Mouse (Mus musculus): ENCODE data around the gene Lst1. TPM values are rescaled to one million over a fixed set of nuclear protein-coding genes. Genes with fewer than 3 reads are reported as not detected.
A peak's percentile ranks its signal among the peaks of the same experiment; 100 is the strongest.

Lst1 gene
- polyA plus RNA-seq, 1 experiment from 2014 or later = 13.1 TPM

DNA sequence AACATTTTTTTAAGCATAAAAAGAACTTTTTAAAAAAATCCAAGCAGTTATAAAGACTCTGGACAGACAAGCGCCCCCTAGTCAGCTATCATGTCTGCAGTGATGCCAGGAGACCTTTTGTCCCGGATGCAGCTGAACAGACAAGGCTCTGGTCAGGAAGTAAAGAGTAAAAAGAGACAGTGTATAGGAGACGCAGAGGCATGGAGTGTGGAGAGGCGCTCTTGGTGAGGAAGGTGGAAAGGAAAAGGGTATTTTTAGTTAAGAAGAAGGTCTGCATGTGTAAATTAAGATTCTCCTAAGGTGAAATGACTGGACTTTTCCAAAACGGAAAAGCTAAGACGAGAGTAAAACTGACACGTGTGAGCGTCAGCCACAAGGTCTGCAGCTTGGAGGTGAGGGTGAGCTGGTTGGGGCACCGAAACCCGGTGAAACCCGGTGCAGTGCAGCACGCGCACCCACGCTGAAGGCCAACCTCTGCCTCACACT is 38.4 kb upstream of the Lst1 start:
- no peak overlapping the region for H3K4me2 ChIP-seq

DNA sequence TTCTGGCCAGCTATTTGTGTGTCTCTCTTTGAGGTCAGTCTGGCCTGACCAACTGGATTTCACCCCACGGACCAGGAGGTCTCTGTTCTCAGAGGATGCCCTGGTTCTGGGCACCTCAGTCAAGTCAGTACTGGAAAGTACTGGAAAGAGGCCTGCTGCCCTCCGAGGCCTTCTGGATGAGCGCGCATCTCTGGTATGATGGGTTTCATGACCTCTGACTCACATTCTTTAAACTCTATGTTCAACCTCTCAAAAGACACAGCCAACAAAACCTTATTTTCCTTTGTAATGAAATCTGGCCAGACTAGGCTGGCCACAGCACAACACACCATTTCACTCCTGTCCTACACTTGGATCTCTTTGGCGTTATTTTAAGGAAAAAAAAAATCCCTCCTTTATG is 37.2 kb upstream of the Lst1 start:
- no peaks in the 10 kb centered on the region for H3K27me3 ChIP-seq
- H3K4me2 ChIP-seq = no peak overlapping the region
- H3K9me3 ChIP-seq = no peaks in the 10 kb centered on the region
- 0 out of 2 replicates have a peak, but pooled peaks cover under 1% of the 10 kb centered on the region for H3K4me1 ChIP-seq
- no peak for ATAC-seq (ENCODE audit: insufficient number of reproducible peaks, insufficient read depth, low FRiP score, low TSS enrichment, low read depth)
- no peak overlapping the region for H3K27ac ChIP-seq
- H3K4me3 ChIP-seq = no peak overlapping the region
- WGBS = 93% methylated on average over 5 of the region's 5 CpGs
- no peak overlapping the region for H3K9ac ChIP-seq
- H3K36me3 ChIP-seq = peaks cover 60% of the 10 kb centered on the region

More for the DNA sequence above, 38.4 kb upstream of the Lst1 start:
- whole genome bisulfite sequencing = 86% methylated on average over 14 of the region's 14 CpGs
- Histone ChIP-seq H3K4me1 (no peaks in the 10 kb centered on the region), H3K27me3 (no peaks in the 10 kb centered on the region), H3K4me3 (no peak overlapping the region), H3K9me3 (no peaks in the 10 kb centered on the region), H3K36me3 (peaks cover 63% of the 10 kb centered on the region), H3K9ac (no peak overlapping the region), H3K27ac (0 out of 2 replicates have a peak overlapping the region, but pooled peaks have one; percentile 33)
- no peak for ATAC-seq (ENCODE audit: insufficient number of reproducible peaks, insufficient read depth, low FRiP score, low TSS enrichment, low read depth)

DNA sequence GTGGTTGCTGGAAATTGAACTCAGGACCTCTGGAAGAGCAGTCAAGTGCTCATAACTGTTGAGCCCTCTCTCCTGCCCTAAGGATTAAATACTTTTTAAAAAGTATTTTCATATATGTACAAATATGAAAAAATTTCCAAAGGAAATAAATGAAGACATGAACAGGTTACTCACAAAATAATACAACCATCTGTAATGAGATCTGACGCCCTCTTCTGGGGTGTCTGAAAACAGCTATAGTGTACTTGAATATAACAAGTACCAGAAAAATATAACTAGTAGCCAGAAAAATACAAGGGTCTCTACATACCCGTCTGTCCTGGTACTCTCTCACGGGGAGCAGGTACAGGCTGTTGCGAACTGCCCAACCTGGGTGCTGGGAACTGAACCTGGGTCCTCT is 36.4 kb upstream of the Lst1 start:
- H3K4me2 ChIP-seq = no peak overlapping the region
- H3K27me3 ChIP-seq = no peaks in the 10 kb centered on the region
- H3K4me3 ChIP-seq = no peak overlapping the region
- H3K36me3 ChIP-seq = peaks cover 61% of the 10 kb centered on the region
- no peak overlapping the region for H3K9ac ChIP-seq
- H3K9me3 ChIP-seq = no peaks in the 10 kb centered on the region
- H3K27ac ChIP-seq = no peak overlapping the region
- WGBS = 93% methylated on average over 4 of the region's 4 CpGs
- no peak for ATAC-seq (ENCODE audit: insufficient number of reproducible peaks, insufficient read depth, low FRiP score, low TSS enrichment, low read depth)
- H3K4me1 ChIP-seq = 0 out of 2 replicates have a peak, but pooled peaks cover 3% of the 10 kb centered on the region

DNA sequence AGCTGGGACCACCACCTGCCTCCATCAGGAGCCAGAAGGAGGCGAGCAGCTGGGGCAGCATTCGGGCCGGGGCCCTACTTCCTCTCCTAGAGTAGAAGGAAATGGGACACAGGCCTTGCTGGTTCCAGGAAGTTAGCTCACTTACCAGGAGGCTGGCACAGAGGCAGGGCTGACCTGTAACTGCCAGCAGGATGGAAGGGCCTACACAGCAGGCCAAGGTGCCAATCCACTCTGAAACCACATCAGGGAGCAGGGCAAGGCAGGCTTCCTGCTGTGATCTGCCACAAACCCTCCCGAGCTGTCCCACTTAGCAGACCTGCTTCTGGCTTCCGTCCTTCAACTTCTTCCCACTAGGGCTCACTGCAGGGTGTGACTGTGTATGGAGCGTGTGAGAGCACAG is 34.1 kb upstream of the Lst1 start:
- Histone ChIP-seq H3K36me3 (peaks cover 48% of the 10 kb centered on the region), H3K27me3 (no peaks in the 10 kb centered on the region), H3K4me2 (no peak overlapping the region), H3K4me1 (0 out of 2 replicates have a peak, but pooled peaks cover 3% of the 10 kb centered on the region), H3K27ac (no peak overlapping the region), H3K9ac (no peak overlapping the region), H3K9me3 (no peaks in the 10 kb centered on the region), H3K4me3 (no peak overlapping the region)
- ATAC-seq (ENCODE audit: insufficient number of reproducible peaks, insufficient read depth, low FRiP score, low TSS enrichment, low read depth) = no peak
- 73% methylated on average over 6 of the region's 6 CpGs for WGBS

DNA sequence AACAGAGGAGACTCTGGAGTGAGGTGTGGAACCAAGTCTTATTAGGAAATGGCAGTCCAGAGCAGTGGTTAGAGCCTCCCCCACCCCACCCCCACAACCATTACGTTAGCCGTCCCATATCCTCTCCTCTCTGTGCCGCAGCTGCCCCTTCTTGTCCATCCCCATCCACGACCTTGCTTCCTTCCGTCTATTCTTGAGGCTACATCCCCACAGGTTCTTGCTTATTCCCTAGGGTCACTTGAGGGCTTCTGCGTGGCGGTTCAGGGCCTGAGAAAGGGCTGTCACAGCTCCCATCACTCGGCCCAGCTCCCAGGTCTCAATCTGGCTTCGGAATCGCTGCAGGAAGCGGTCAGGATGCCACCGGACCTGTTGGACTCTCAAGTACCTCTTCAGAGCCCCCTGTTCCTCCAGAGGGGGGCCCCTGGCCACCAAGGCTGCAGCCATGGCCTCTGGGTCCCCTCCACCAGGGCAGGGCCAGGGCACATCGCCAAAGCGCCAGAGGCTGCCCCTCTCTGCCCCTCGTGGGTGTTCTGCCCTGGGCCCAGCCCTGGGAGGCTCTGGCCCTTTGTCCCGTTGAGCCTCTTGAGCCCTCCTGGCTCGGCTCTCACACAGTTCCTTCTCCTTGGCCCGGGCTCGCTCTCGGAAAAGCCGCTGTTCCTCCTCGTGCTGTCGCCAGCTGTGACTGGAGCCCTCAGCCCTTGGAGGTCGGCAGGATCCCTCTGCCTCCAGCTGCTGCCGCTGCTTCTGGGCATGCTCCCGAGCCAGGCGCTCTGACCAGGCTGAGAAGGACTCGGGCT is 32.1 kb upstream of the Lst1 start, which contains the start of gene Gm16181:
Gm16181 (plus strand) TSS at position 679 of the 797 bp plus-strand sequence.
- 84% methylated on average over 28 of the region's 28 CpGs for WGBS
- Histone ChIP-seq H3K4me1 (0 out of 2 replicates have a peak, but pooled peaks cover 3% of the 10 kb centered on the region), H3K27ac (no peak within 1 kb of the TSS), H3K9me3 (no peaks in the 10 kb centered on the region), H3K9ac (no peak within 1 kb of the TSS), H3K4me3 (no peak within 1 kb of the TSS), H3K36me3 (peaks cover 41% of the 10 kb centered on the region), H3K27me3 (no peaks in the 10 kb centered on the region), H3K4me2 (no peak within 1 kb of the TSS)
- no peak for ATAC-seq (ENCODE audit: insufficient number of reproducible peaks, insufficient read depth, low FRiP score, low TSS enrichment, low read depth)

DNA sequence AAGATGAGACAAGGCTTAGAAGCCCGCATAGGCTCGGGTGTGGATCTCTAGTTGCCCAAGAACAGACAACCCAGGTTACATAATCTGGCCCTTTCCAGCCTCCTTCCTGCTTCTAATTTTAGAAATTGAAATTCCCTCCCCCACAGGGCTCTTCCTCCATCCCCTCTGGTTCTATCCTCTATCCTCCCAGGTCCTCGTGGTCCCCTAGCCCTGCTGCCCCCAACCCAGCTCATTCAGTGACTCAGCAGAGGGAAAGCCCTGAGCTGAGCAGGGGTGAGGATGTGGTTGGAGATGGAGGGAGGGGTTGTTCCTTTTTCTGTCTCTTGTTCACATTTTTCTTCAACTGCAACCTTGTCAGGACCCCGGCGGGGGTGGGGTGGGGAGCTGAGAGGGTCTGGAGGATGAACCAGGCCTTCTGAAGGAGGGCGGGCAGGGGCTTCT is 31.4 kb upstream of the Lst1 start:
- H3K27ac ChIP-seq = no peak overlapping the region

DNA sequence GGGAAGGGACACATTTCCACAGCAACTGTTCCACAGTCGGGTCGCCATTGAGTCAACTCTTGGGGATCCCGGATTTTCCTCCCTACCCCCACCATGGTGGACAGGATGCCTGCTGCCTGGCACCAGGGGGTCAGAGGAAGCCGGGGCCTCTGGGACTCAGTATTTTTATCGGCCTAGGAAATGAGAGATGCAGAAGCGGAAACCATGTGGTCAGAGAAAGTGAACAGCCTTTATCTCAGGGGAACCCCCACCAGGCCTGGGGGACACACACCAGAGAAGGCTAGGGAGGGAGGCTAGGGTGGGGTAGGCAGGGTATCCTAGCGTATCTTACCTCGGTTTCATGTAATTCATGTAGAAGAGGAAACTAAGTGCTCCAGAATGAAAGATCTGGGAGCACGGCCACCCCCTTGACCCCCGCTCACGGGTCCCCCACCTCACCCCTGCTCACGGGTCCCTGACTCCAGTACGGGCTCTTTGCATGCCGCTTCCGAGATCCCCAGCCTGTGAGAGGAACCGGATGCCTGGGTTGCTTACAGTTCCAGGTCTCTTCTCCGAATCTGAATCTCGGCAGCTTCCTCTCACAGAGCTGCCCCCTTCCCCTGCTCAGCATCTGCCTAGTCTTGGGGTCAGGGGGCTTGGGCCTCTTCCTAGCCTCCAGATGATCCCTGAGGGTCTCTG is 30.4 kb upstream of the Lst1 start:
- no peak overlapping the region for H3K4me3 ChIP-seq
- H3K36me3 ChIP-seq = peaks cover 35% of the 10 kb centered on the region
- no peak overlapping the region for H3K9ac ChIP-seq
- no peak overlapping the region for H3K4me2 ChIP-seq
- peaks cover 6% of the 10 kb centered on the region; the same call in 1 of the 2 replicates for H3K4me1 ChIP-seq
- 78% methylated on average over 18 of the region's 18 CpGs for WGBS
- H3K9me3 ChIP-seq = no peaks in the 10 kb centered on the region
- H3K27me3 ChIP-seq = no peaks in the 10 kb centered on the region
- no peak for ATAC-seq (ENCODE audit: insufficient number of reproducible peaks, insufficient read depth, low FRiP score, low TSS enrichment, low read depth)
- H3K27ac ChIP-seq = no peak overlapping the region

More for the DNA sequence above, 31.4 kb upstream of the Lst1 start:
- ATAC-seq (ENCODE audit: insufficient number of reproducible peaks, insufficient read depth, low FRiP score, low TSS enrichment, low read depth) = no peak
- Histone ChIP-seq H3K36me3 (peaks cover 35% of the 10 kb centered on the region), H3K27me3 (no peaks in the 10 kb centered on the region), H3K4me2 (no peak overlapping the region), H3K4me3 (no peak overlapping the region), H3K4me1 (peaks cover 4% of the 10 kb centered on the region; the same call in 1 of the 2 replicates), H3K9me3 (no peaks in the 10 kb centered on the region), H3K9ac (no peak overlapping the region)
- WGBS = 84% methylated on average over 6 of the region's 6 CpGs

DNA sequence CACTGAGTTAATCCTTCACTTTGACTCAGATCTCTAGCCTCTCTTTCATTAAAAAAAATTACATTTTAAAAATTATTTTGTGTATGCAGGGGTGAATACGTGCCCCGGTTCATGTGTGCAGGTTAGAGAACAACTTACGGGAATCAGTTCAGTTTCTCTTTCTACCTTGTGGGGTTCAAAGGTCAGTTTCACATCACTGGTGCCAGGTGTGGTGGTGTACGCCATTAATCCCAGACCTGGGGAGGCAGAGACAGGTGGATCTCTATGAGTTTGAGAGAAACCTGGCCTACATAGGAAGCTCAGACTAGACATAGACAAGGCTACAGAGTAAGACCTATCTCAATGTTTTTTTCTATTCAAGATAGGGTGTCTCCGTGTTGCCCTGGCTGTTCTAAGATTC is 24.8 kb upstream of the Lst1 start:
- Histone ChIP-seq H3K36me3 (no peaks in the 10 kb centered on the region), H3K27me3 (no peaks in the 10 kb centered on the region), H3K4me3 (no peak overlapping the region), H3K27ac (no peak overlapping the region), H3K4me2 (no peak overlapping the region), H3K4me1 (peaks cover 3% of the 10 kb centered on the region; the same call in 1 of the 2 replicates), H3K9me3 (no peaks in the 10 kb centered on the region), H3K9ac (no peak overlapping the region)
- 92% methylated on average over 5 of the region's 5 CpGs for WGBS
- no peak for ATAC-seq (ENCODE audit: insufficient number of reproducible peaks, insufficient read depth, low FRiP score, low TSS enrichment, low read depth)

DNA sequence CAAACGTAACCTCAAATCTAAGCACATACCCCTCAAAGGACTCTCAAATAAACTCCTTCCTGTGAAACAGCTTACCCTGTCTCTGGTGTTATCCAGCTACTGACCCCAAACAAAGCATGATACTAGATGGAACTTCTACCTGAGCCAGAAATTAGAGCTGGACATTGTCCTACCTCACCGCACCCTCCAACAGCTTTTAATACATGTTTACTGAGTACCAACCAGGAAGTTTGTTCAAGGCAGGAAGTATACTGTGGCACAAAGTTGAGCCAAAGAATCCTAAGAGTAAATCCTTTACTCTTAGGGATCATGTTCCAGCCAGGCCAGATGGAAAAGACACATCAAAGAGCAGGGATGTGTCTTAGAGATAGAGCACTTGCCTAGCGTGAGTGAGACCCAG is 22.4 kb upstream of the Lst1 start:
- Histone ChIP-seq H3K27ac (no peak overlapping the region), H3K9ac (no peak overlapping the region), H3K4me3 (no peak overlapping the region), H3K4me2 (no peak overlapping the region), H3K4me1 (peaks cover 3% of the 10 kb centered on the region; the same call in 1 of the 2 replicates), H3K36me3 (no peaks in the 10 kb centered on the region), H3K9me3 (no peaks in the 10 kb centered on the region), H3K27me3 (no peaks in the 10 kb centered on the region)
- ATAC-seq (ENCODE audit: insufficient number of reproducible peaks, insufficient read depth, low FRiP score, low TSS enrichment, low read depth) = no peak
- 68% methylated on average over 3 of the region's 3 CpGs for WGBS

DNA sequence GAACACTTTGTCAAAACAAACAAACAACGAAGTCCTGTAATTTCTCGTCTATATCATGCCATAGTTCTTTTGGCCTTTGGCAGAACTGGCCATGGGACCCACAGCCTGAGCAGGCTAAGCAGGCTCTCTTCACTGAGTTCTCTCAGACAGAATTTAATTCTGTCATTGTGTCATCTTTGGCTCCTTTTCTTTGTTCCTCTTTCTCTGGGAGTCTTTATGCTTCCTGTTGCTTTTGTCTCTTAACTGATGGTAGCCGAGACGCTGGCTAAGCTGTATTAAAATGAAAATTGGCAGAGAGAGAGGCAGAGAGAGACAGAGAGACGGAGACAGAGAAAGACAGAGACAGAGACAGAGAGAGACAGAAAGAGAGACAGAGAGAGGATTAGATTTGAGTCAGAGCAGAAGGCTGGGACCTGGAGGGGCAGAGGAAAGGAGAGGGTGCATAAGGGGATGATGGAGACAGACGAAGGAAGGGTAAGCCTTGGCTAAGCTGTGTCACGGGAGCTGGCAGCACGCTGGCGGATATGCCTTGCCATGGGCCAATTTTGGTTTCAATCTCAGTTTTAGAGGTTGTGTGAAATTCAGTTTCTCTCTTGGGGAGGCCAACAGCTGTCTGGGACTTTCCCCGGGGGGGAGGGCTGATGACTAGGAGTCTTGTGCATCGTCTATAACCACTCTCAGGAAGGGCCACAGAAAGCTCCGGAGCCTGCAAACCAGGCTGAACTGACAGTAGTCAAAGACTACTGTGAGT is 21.7 kb upstream of the Lst1 start:
- H3K4me1 ChIP-seq = peaks cover 3% of the 10 kb centered on the region; the same call in 1 of the 2 replicates
- H3K36me3 ChIP-seq = no peaks in the 10 kb centered on the region
- H3K27ac ChIP-seq = no peak overlapping the region
- H3K4me3 ChIP-seq = no peak overlapping the region
- H3K9me3 ChIP-seq = no peaks in the 10 kb centered on the region
- no peak overlapping the region for H3K9ac ChIP-seq
- 76% methylated on average over 12 of the region's 12 CpGs for WGBS
- peaks cover 6% of the 10 kb centered on the region for H3K27me3 ChIP-seq
- no peak for ATAC-seq (ENCODE audit: insufficient number of reproducible peaks, insufficient read depth, low FRiP score, low TSS enrichment, low read depth)
- no peak overlapping the region for H3K4me2 ChIP-seq

DNA sequence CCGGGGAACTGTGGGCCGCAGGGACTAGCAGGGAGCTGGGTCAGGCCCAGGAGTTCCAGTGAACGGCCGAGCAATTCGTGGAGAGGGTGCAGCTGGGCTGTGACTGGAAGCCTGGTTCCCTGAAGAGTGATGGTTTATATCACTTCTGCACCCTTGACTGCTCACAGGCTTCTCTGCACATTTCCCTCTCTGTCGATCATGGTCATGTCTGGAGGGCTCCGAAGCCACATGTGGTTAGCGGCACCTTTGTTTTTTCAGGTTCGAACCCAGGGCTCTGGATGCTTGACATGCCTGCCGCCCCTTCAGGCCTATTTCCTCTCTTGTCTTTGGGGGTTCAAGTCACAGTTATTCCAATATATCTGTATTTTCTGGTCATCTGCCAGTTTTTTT is 17.1 kb upstream of the Lst1 start:
- H3K36me3 ChIP-seq = no peaks in the 10 kb centered on the region
- H3K27ac ChIP-seq = no peak overlapping the region
- WGBS = 52% methylated on average over 10 of the region's 10 CpGs
- ATAC-seq (ENCODE audit: insufficient number of reproducible peaks, insufficient read depth, low FRiP score, low TSS enrichment, low read depth) = no peak
- H3K9me3 ChIP-seq = no peaks in the 10 kb centered on the region
- H3K4me3 ChIP-seq = no peak overlapping the region
- H3K27me3 ChIP-seq = peaks cover 52% of the 10 kb centered on the region
- H3K4me1 ChIP-seq = no peaks in the 10 kb centered on the region; the same call in 1 of the 2 replicates
- no peak overlapping the region for H3K4me2 ChIP-seq
- H3K9ac ChIP-seq = no peak overlapping the region
